Mouse (Mus musculus): ENCODE measurements around the gene Ano6. TPM values are rescaled to one million over a fixed set of nuclear protein-coding genes. Genes with fewer than 3 reads are reported as not detected.

Gene Ano6
- polyA plus RNA-seq, 1 experiment = 172 TPM

GRCm38 (mm10) chr15:95964251-95964561 is 173.6 kb downstream of the Ano6 start:
- no peaks in the 10 kb centered on the region; the same call in 1 of the 2 replicates for H3K4me1 ChIP-seq (ENCODE audit: control insufficient read depth, insufficient read depth, insufficient read length, low read length)
- no peak for TF ChIP-seq POLR2A (IDR thresholded peaks at IDR 0.05; ENCODE audit: low read depth, low read length)
- no peak for TF ChIP-seq CTCF (IDR thresholded peaks at IDR 0.05; ENCODE audit: extremely low read depth, insufficient read length, insufficient replicate concordance, low read depth, low read length)
- H3K4me3 ChIP-seq (ENCODE audit: low read depth, low read length) = no peak overlapping the region
- peaks cover 65% of the 10 kb centered on the region for H3K36me3 ChIP-seq (ENCODE audit: control insufficient read depth, insufficient read depth, low read length)
- 39% methylated on average over 4 of the region's 4 CpGs for WGBS
- no peaks in the 10 kb centered on the region for H3K27me3 ChIP-seq (ENCODE audit: control insufficient read depth, insufficient read depth, low read length)
- no peak overlapping the region for H3K27ac ChIP-seq (ENCODE audit: insufficient read depth, low read depth, low read length)

- Histone ChIP-seq H3K27me3 (ENCODE audit: control insufficient read depth, insufficient read depth, low read length) (no peaks in the 10 kb centered on the region), H3K27ac (ENCODE audit: insufficient read depth, low read depth, low read length) (no peak overlapping the region), H3K4me3 (ENCODE audit: low read depth, low read length) (no peak overlapping the region), H3K36me3 (ENCODE audit: control insufficient read depth, insufficient read depth, low read length) (peaks cover 74% of the 10 kb centered on the region), H3K4me1 (ENCODE audit: control insufficient read depth, insufficient read depth, insufficient read length, low read length) (no peaks in the 10 kb centered on the region; the same call in 1 of the 2 replicates)
- 96% methylated on average over 2 of the region's 2 CpGs for WGBS
- no peak for TF ChIP-seq POLR2A (IDR thresholded peaks at IDR 0.05; ENCODE audit: low read depth, low read length)
- no peak for TF ChIP-seq CTCF (IDR thresholded peaks at IDR 0.05; ENCODE audit: extremely low read depth, insufficient read length, insufficient replicate concordance, low read depth, low read length)
These were observed 176.3 kb downstream of the Ano6 start for GRCm38 (mm10) chr15:95966979-95967378.

DNA sequence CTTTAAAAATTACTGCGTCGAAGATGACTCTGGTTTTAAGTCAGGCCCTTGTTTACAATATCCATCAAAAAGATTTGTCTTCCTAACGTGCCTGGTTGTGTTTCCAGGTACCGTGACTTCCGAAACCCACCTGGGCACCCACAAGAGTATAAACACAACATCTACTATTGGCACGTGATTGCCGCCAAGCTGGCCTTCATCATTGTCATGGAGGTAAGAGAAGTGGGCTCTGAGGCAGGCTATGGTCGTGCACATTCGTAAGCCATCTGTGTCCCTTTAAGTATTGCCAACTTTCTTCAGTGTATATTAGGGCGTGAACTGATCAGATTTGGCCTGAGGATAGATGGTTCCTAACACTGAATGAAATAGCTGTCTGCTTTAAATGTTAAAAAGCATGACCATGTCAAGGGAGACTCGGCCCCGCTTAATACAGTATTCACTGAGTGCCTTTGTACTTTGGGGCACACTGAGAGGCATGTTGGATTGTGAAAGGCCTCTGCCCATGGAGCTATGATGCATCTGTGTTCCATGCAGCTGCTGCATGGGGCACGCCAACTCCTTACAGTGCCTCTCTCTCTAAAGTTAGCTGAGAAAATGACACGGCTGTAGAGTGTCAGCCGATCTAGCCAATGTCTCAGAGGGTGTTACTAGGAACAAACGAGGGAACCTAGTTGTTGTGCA is 177.0 kb downstream of the Ano6 start:
- TF ChIP-seq CTCF (IDR thresholded peaks at IDR 0.05; ENCODE audit: extremely low read depth, insufficient read length, insufficient replicate concordance, low read depth, low read length) (no peak), POLR2A (IDR thresholded peaks at IDR 0.05; ENCODE audit: low read depth, low read length) (no peak)
- Histone ChIP-seq H3K27ac (ENCODE audit: insufficient read depth, low read depth, low read length) (no peak overlapping the region), H3K4me3 (ENCODE audit: low read depth, low read length) (no peak overlapping the region), H3K27me3 (ENCODE audit: control insufficient read depth, insufficient read depth, low read length) (no peaks in the 10 kb centered on the region), H3K36me3 (ENCODE audit: control insufficient read depth, insufficient read depth, low read length) (peaks cover 74% of the 10 kb centered on the region), H3K4me1 (ENCODE audit: control insufficient read depth, insufficient read depth, insufficient read length, low read length) (no peaks in the 10 kb centered on the region; the same call in 1 of the 2 replicates)
- WGBS = 93% methylated on average over 16 of the region's 16 CpGs

DNA sequence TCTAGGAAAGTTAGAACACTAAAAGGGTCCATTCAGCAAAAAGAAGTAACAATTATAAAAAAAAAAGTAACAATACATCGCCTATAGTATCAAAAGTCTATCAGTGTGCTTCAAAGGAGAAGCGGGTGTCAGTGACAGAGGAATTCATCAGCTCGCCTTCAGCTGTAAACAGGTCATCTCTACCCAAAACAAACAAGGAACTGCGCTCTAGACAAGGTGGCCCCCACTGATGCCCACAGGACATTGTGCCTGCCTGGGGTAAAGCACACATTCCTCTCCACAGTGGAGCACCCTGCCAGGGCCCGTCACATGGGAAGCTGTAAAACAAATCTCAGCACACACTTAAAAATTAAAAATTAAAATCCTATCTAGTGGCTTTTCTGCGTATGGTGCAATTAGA is 179.0 kb downstream of the Ano6 start:
- peaks cover 79% of the 10 kb centered on the region for H3K36me3 ChIP-seq (ENCODE audit: control insufficient read depth, insufficient read depth, low read length)
- H3K27me3 ChIP-seq (ENCODE audit: control insufficient read depth, insufficient read depth, low read length) = no peaks in the 10 kb centered on the region
- no peaks in the 10 kb centered on the region for H3K4me1 ChIP-seq (ENCODE audit: control insufficient read depth, insufficient read depth, insufficient read length, low read length)
- no peak overlapping the region for H3K4me3 ChIP-seq (ENCODE audit: low read depth, low read length)
- no peak overlapping the region for H3K27ac ChIP-seq (ENCODE audit: insufficient read depth, low read depth, low read length)
- no peak for TF ChIP-seq POLR2A (IDR thresholded peaks at IDR 0.05; ENCODE audit: low read depth, low read length)
- TF ChIP-seq CTCF (IDR thresholded peaks at IDR 0.05; ENCODE audit: extremely low read depth, insufficient read length, insufficient replicate concordance, low read depth, low read length) = no peak
- 94% methylated on average over 6 of the region's 6 CpGs for WGBS

DNA sequence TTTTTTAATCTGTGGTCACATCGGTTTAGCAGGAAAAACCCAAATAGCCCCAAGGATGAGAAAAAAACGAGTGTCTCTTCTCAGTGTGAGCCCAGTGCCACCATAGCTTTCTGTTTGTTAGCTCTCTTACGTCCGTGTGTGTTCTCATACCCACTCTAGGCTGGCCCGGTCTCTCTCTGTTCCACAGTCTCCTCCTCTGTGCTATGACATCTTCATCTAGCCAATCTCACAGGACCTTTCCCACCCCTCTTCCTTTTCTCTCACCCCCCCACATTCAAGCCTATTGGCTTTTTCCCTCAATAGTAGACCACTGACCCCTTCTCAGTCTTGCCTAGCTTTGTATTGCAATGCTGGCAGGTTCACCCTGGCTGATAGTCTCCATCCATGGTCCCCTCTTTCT is 179.5 kb downstream of the Ano6 start:
- 89% methylated on average over 5 of the region's 5 CpGs for WGBS
- no peak overlapping the region for H3K27ac ChIP-seq (ENCODE audit: insufficient read depth, low read depth, low read length)
- no peaks in the 10 kb centered on the region for H3K27me3 ChIP-seq (ENCODE audit: control insufficient read depth, insufficient read depth, low read length)
- peaks cover 79% of the 10 kb centered on the region for H3K36me3 ChIP-seq (ENCODE audit: control insufficient read depth, insufficient read depth, low read length)
- H3K4me1 ChIP-seq (ENCODE audit: control insufficient read depth, insufficient read depth, insufficient read length, low read length) = no peaks in the 10 kb centered on the region
- no peak overlapping the region for H3K4me3 ChIP-seq (ENCODE audit: low read depth, low read length)
- TF ChIP-seq POLR2A (IDR thresholded peaks at IDR 0.05; ENCODE audit: low read depth, low read length) (no peak), CTCF (IDR thresholded peaks at IDR 0.05; ENCODE audit: extremely low read depth, insufficient read length, insufficient replicate concordance, low read depth, low read length) (no peak)

GRCm38 (mm10) chr15:95970691-95971090 is 180.0 kb downstream of the Ano6 start:
- TF ChIP-seq POLR2A (IDR thresholded peaks at IDR 0.05; ENCODE audit: low read depth, low read length) = no peak
- no peak for TF ChIP-seq CTCF (IDR thresholded peaks at IDR 0.05; ENCODE audit: extremely low read depth, insufficient read length, insufficient replicate concordance, low read depth, low read length)
- H3K36me3 ChIP-seq (ENCODE audit: control insufficient read depth, insufficient read depth, low read length) = peaks cover 78% of the 10 kb centered on the region
- no peak overlapping the region for H3K4me3 ChIP-seq (ENCODE audit: low read depth, low read length)
- H3K27ac ChIP-seq (ENCODE audit: insufficient read depth, low read depth, low read length) = no peak overlapping the region
- 91% methylated on average over 7 of the region's 7 CpGs for WGBS
- no peaks in the 10 kb centered on the region for H3K27me3 ChIP-seq (ENCODE audit: control insufficient read depth, insufficient read depth, low read length)
- H3K4me1 ChIP-seq (ENCODE audit: control insufficient read depth, insufficient read depth, insufficient read length, low read length) = no peaks in the 10 kb centered on the region

DNA sequence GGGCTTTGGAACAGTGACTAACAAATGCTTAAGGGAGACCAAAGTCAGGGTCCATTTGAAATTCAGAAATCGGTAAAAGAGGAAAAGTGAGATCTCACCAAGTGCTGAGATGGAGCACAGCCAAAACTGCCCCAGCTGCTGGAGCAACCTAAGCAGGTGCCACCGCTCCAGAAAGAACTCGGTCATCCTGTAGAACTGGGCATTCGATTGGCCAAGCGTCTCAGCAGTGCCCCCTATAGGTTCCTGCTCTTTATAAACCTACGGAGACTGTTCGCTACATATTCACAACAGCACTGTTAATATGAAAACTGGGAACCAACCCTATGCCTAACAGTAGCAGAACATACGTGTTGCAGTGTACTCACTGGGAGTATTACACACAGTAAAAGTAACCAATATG is 180.7 kb downstream of the Ano6 start:
- peaks cover 73% of the 10 kb centered on the region for H3K36me3 ChIP-seq (ENCODE audit: control insufficient read depth, insufficient read depth, low read length)
- no peak overlapping the region for H3K4me3 ChIP-seq (ENCODE audit: low read depth, low read length)
- no peak overlapping the region for H3K27ac ChIP-seq (ENCODE audit: insufficient read depth, low read depth, low read length)
- WGBS = 95% methylated on average over 8 of the region's 8 CpGs
- no peaks in the 10 kb centered on the region for H3K27me3 ChIP-seq (ENCODE audit: control insufficient read depth, insufficient read depth, low read length)
- no peak for TF ChIP-seq POLR2A (IDR thresholded peaks at IDR 0.05; ENCODE audit: low read depth, low read length)
- TF ChIP-seq CTCF (IDR thresholded peaks at IDR 0.05; ENCODE audit: extremely low read depth, insufficient read length, insufficient replicate concordance, low read depth, low read length) = peak; percentile 25; the same call in 1 of the 2 replicates
- H3K4me1 ChIP-seq (ENCODE audit: control insufficient read depth, insufficient read depth, insufficient read length, low read length) = no peaks in the 10 kb centered on the region

Data from small intestine, adult 2 months (tissue).